Mouse (Mus musculus): ENCODE results near the gene Bud13. TPM values are rescaled to one million over a fixed set of nuclear protein-coding genes. Genes with fewer than 3 reads are reported as not detected.
"Not testable (repeated sequence)": the region's sequence is repeated elsewhere in the genome, so short reads cannot be mapped to it uniquely, and the experiment has no call there.

Bud13 gene
- polyA plus RNA-seq, 1 experiment from 2014 or later: 28.5 TPM

- WGBS: 1% methylated on average over 30 of the region's 30 CpGs
- DNase-seq (ENCODE audit: low spot score) (peak; percentile 89), ATAC-seq (ENCODE audit: insufficient read depth, low FRiP score, low TSS enrichment) (peak; percentile 64)
- H3K9me3 ChIP-seq (ENCODE audit: control insufficient read depth, low read length): no peaks in the 10 kb centered on the region
- peak overlapping the region; percentile 93 for H3K27ac ChIP-seq (ENCODE audit: low read depth, low read length)
- 0 out of 2 replicates have a peak overlapping the region, but pooled peaks have one; percentile 7 for H3K4me3 ChIP-seq (ENCODE audit: low read depth, low read length)
- H3K4me1 ChIP-seq (ENCODE audit: control insufficient read depth, insufficient read depth, low read length): peaks cover 9% of the 10 kb centered on the region
- peak overlapping the region; percentile 43 for H3K4me2 ChIP-seq (ENCODE audit: low read depth)
- no peaks in the 10 kb centered on the region for H3K27me3 ChIP-seq (ENCODE audit: control insufficient read depth, insufficient read depth, low read length)
- peak overlapping the region; percentile 55 for H3K9ac ChIP-seq (ENCODE audit: low read length)
- H3K36me3 ChIP-seq (ENCODE audit: control insufficient read depth, insufficient read depth, low read length): no peaks in the 10 kb centered on the region
These were observed 45.9 kb downstream of the Bud13 start for GRCm38 (mm10) chr9:46328572-46329249.

- 1% methylated on average over 19 of the region's 19 CpGs for WGBS
- ATAC-seq (ENCODE audit: insufficient read depth, low FRiP score, low TSS enrichment): peak; percentile 39; the same call in 1 of the 2 replicates
- peak; percentile 75 for DNase-seq (ENCODE audit: low spot score)
- no peaks in the 10 kb centered on the region for H3K27me3 ChIP-seq (ENCODE audit: control insufficient read depth, insufficient read depth, low read length)
- 0 out of 2 replicates have a peak overlapping the region, but pooled peaks have one; percentile 7 for H3K4me3 ChIP-seq (ENCODE audit: low read depth, low read length)
- peaks cover 9% of the 10 kb centered on the region for H3K4me1 ChIP-seq (ENCODE audit: control insufficient read depth, insufficient read depth, low read length)
- H3K4me2 ChIP-seq (ENCODE audit: low read depth): peak overlapping the region; percentile 43
- no peaks in the 10 kb centered on the region for H3K9me3 ChIP-seq (ENCODE audit: control insufficient read depth, low read length)
- peak overlapping the region; percentile 55 for H3K9ac ChIP-seq (ENCODE audit: low read length)
- peak overlapping the region; percentile 93 for H3K27ac ChIP-seq (ENCODE audit: low read depth, low read length)
- no peaks in the 10 kb centered on the region for H3K36me3 ChIP-seq (ENCODE audit: control insufficient read depth, insufficient read depth, low read length)
These were observed 46.4 kb downstream of the Bud13 start for GRCm38 (mm10) chr9:46329250-46329648.

- Histone ChIP-seq H3K27ac (ENCODE audit: low read depth, low read length) (peak overlapping the region; percentile 93), H3K9ac (ENCODE audit: low read length) (no peak overlapping the region; the same call in 1 of the 2 replicates), H3K9me3 (ENCODE audit: control insufficient read depth, low read length) (no peaks in the 10 kb centered on the region), H3K36me3 (ENCODE audit: control insufficient read depth, insufficient read depth, low read length) (no peaks in the 10 kb centered on the region), H3K4me3 (ENCODE audit: low read depth, low read length) (no peak overlapping the region), H3K4me1 (ENCODE audit: control insufficient read depth, insufficient read depth, low read length) (peaks cover 9% of the 10 kb centered on the region), H3K4me2 (ENCODE audit: low read depth) (no peak overlapping the region), H3K27me3 (ENCODE audit: control insufficient read depth, insufficient read depth, low read length) (no peaks in the 10 kb centered on the region)
- WGBS: 16% methylated on average over 24 of the region's 24 CpGs
- DNase-seq (ENCODE audit: low spot score): no peak
- ATAC-seq (ENCODE audit: insufficient read depth, low FRiP score, low TSS enrichment): no peak
These were observed 47.2 kb downstream of the Bud13 start for GRCm38 (mm10) chr9:46329801-46330585.

GRCm38 (mm10) chr9:46330586-46330895, 47.7 kb downstream of the Bud13 start:
- Histone ChIP-seq H3K4me1 (ENCODE audit: control insufficient read depth, insufficient read depth, low read length) (peaks cover 9% of the 10 kb centered on the region), H3K36me3 (ENCODE audit: control insufficient read depth, insufficient read depth, low read length) (no peaks in the 10 kb centered on the region), H3K4me3 (ENCODE audit: low read depth, low read length) (no peak overlapping the region), H3K27me3 (ENCODE audit: control insufficient read depth, insufficient read depth, low read length) (no peaks in the 10 kb centered on the region), H3K9me3 (ENCODE audit: control insufficient read depth, low read length) (no peaks in the 10 kb centered on the region), H3K4me2 (ENCODE audit: low read depth) (no peak overlapping the region), H3K9ac (ENCODE audit: low read length) (no peak overlapping the region), H3K27ac (ENCODE audit: low read depth, low read length) (no peak overlapping the region)
- WGBS: 49% methylated on average over 6 of the region's 6 CpGs
- DNase-seq (ENCODE audit: low spot score) (no peak), ATAC-seq (ENCODE audit: insufficient read depth, low FRiP score, low TSS enrichment) (no peak)

GRCm38 (mm10) chr9:46331301-46331700, 48.5 kb downstream of the Bud13 start:
- Histone ChIP-seq H3K9me3 (ENCODE audit: control insufficient read depth, low read length) (no peaks in the 10 kb centered on the region), H3K9ac (ENCODE audit: low read length) (no peak overlapping the region), H3K4me2 (ENCODE audit: low read depth) (no peak overlapping the region), H3K4me1 (ENCODE audit: control insufficient read depth, insufficient read depth, low read length) (peaks cover 9% of the 10 kb centered on the region), H3K4me3 (ENCODE audit: low read depth, low read length) (no peak overlapping the region), H3K36me3 (ENCODE audit: control insufficient read depth, insufficient read depth, low read length) (no peaks in the 10 kb centered on the region), H3K27me3 (ENCODE audit: control insufficient read depth, insufficient read depth, low read length) (no peaks in the 10 kb centered on the region), H3K27ac (ENCODE audit: low read depth, low read length) (no peak overlapping the region)
- 97% methylated on average over 1 of the region's 1 CpGs for WGBS
- DNase-seq (ENCODE audit: low spot score) (no peak), ATAC-seq (ENCODE audit: insufficient read depth, low FRiP score, low TSS enrichment) (no peak)

- no peak overlapping the region for H3K27ac ChIP-seq (ENCODE audit: low read depth, low read length)
- ATAC-seq (ENCODE audit: insufficient read depth, low FRiP score, low TSS enrichment) (no peak), DNase-seq (ENCODE audit: low spot score) (no peak)
- H3K4me3 ChIP-seq (ENCODE audit: low read depth, low read length): no peak overlapping the region
- no peak overlapping the region for H3K4me2 ChIP-seq (ENCODE audit: low read depth)
- no peaks in the 10 kb centered on the region for H3K36me3 ChIP-seq (ENCODE audit: control insufficient read depth, insufficient read depth, low read length)
- H3K9ac ChIP-seq (ENCODE audit: low read length): no peak overlapping the region
- no peaks in the 10 kb centered on the region for H3K27me3 ChIP-seq (ENCODE audit: control insufficient read depth, insufficient read depth, low read length)
- H3K4me1 ChIP-seq (ENCODE audit: control insufficient read depth, insufficient read depth, low read length): peaks cover 13% of the 10 kb centered on the region
- 35% methylated on average over 26 of the region's 26 CpGs for WGBS
- no peaks in the 10 kb centered on the region for H3K9me3 ChIP-seq (ENCODE audit: control insufficient read depth, low read length)
These were observed 51.7 kb downstream of the Bud13 start for GRCm38 (mm10) chr9:46334471-46335025.

- no peaks in the 10 kb centered on the region for H3K9me3 ChIP-seq (ENCODE audit: control insufficient read depth, low read length)
- no peaks in the 10 kb centered on the region for H3K36me3 ChIP-seq (ENCODE audit: control insufficient read depth, insufficient read depth, low read length)
- H3K4me3 ChIP-seq (ENCODE audit: low read depth, low read length): no peak overlapping the region
- ATAC-seq (ENCODE audit: insufficient read depth, low FRiP score, low TSS enrichment): no peak
- H3K4me1 ChIP-seq (ENCODE audit: control insufficient read depth, insufficient read depth, low read length): peaks cover 13% of the 10 kb centered on the region
- H3K27me3 ChIP-seq (ENCODE audit: control insufficient read depth, insufficient read depth, low read length): no peaks in the 10 kb centered on the region
- H3K27ac ChIP-seq (ENCODE audit: low read depth, low read length): no peak overlapping the region
- H3K9ac ChIP-seq (ENCODE audit: low read length): no peak overlapping the region
- H3K4me2 ChIP-seq (ENCODE audit: low read depth): no peak overlapping the region
- DNase-seq (ENCODE audit: low spot score): no peak
- 79% methylated on average over 10 of the region's 10 CpGs for WGBS
These were observed 52.7 kb downstream of the Bud13 start for GRCm38 (mm10) chr9:46335461-46335995.

GRCm38 (mm10) chr9:46336294-46336693, 53.5 kb downstream of the Bud13 start:
- peaks cover 13% of the 10 kb centered on the region for H3K4me1 ChIP-seq (ENCODE audit: control insufficient read depth, insufficient read depth, low read length)
- not testable (repeated sequence) for H3K9me3 ChIP-seq (ENCODE audit: control insufficient read depth, low read length); H3K27me3 ChIP-seq (ENCODE audit: control insufficient read depth, insufficient read depth, low read length); H3K4me2 ChIP-seq (ENCODE audit: low read depth); H3K9ac ChIP-seq (ENCODE audit: low read length); DNase-seq (ENCODE audit: low spot score); H3K4me3 ChIP-seq (ENCODE audit: low read depth, low read length); H3K36me3 ChIP-seq (ENCODE audit: control insufficient read depth, insufficient read depth, low read length); ATAC-seq (ENCODE audit: insufficient read depth, low FRiP score, low TSS enrichment); H3K27ac ChIP-seq (ENCODE audit: low read depth, low read length)
- 65% methylated on average over 13 of the region's 14 CpGs for WGBS
